Mouse (Mus musculus) liver, embryonic 16.5 days (tissue): Measurements from ENCODE around the gene Rab3il1. TPM values are rescaled to one million over a fixed set of nuclear protein-coding genes. Genes with fewer than 3 reads are reported as not detected.

Experiments
- ATAC-seq: fragments of 200-750 bp; cut with Nextera tagmentation; 2 replicates; pipeline ENCODE4 v1.8.0; 2017; ENCODE audit warnings: low read depth, mild to moderate bottlenecking, moderate number of reproducible peaks, moderate library complexity
- H3K27ac ChIP-seq: fragments of 300-500 bp; sonication (generic); 2 replicates; pipeline ENCODE4 v1.5.1; 2014; ENCODE audit warnings: mild to moderate bottlenecking, low read length
- H3K27me3 ChIP-seq: fragments of 300-500 bp; sonication (generic); 2 replicates; pipeline ENCODE4 v1.6.1; 2014; ENCODE audit warnings: low read depth, low read length, mixed read lengths; ENCODE audit not compliant: control insufficient read depth, insufficient read depth
- H3K36me3 ChIP-seq: fragments of 300-500 bp; sonication (generic); 2 replicates; pipeline ENCODE4 v1.6.1; 2014; ENCODE audit warnings: mild to moderate bottlenecking; ENCODE audit not compliant: control insufficient read depth, insufficient read depth
- H3K4me1 ChIP-seq: fragments of 300-500 bp; sonication (generic); 2 replicates; pipeline ENCODE4 v1.6.1; 2014; ENCODE audit warnings: low read depth, low read length, mixed read lengths; ENCODE audit not compliant: control insufficient read depth
- H3K4me2 ChIP-seq: fragments of 300-500 bp; sonication (generic); 2 replicates; pipeline ENCODE4 v1.6.1; 2014; ENCODE audit warnings: low read depth, low read length, mixed read lengths
- H3K4me3 ChIP-seq: fragments of 300-500 bp; sonication (generic); 2 replicates; pipeline ENCODE4 v1.5.1; 2014; ENCODE audit warnings: low read depth, mild to moderate bottlenecking, low read length
- H3K9ac ChIP-seq: fragments of 300-500 bp; sonication (generic); 2 replicates; pipeline ENCODE4 v1.6.1; 2014; ENCODE audit warnings: low read depth, low read length
- H3K9me3 ChIP-seq: fragments of 300-500 bp; sonication (generic); replicated peaks from 2 replicates; pipeline ENCODE4 v1.6.1; 2016; ENCODE audit warnings: low read length; ENCODE audit not compliant: control insufficient read depth
- WGBS: fragments of 180-500 bp; shearing (Covaris S2); extraction: QIAGEN DNeasy Blood & Tissue Kit; methylation state at CpG from one replicate; pipeline ENCODE4 v1.1.7; 2014; ENCODE audit not compliant: insufficient replicate concordance; 5-methylcytosine and 5-hydroxymethylcytosine counted together
- polyA plus RNA-seq: library from polyadenylated mRNA; unstranded; fragments of >200 nt; fragmentation: Nextera tagmentation; extraction: Ambion mirVana; gene quantifications from 2 replicates; pipeline ENCODE4 v1.2.1, GENCODE M21; 2015

The Rab3il1 gene
- polyA plus RNA-seq, 1 experiment from 2014 or later = 248 TPM

- no peaks in the 10 kb centered on the region for H3K27me3 ChIP-seq
- peak overlapping the region; percentile 70; the same call in 1 of the 2 replicates for H3K27ac ChIP-seq
- H3K36me3 ChIP-seq = peaks cover 3% of the 10 kb centered on the region
- H3K4me1 ChIP-seq = peaks cover 17% of the 10 kb centered on the region
- H3K9me3 ChIP-seq = no peaks in the 10 kb centered on the region
- ATAC-seq = no peak
- 72% methylated on average over 9 of the region's 9 CpGs for WGBS
- no peak overlapping the region for H3K4me3 ChIP-seq
- peak overlapping the region; percentile 41; the same call in 1 of the 2 replicates for H3K4me2 ChIP-seq
- H3K9ac ChIP-seq = peak overlapping the region; percentile 1; the same call in 1 of the 2 replicates
Observed at GRCm38 (mm10) chr19:10058876-10059427, 57.5 kb downstream of the Rab3il1 start.

DNA sequence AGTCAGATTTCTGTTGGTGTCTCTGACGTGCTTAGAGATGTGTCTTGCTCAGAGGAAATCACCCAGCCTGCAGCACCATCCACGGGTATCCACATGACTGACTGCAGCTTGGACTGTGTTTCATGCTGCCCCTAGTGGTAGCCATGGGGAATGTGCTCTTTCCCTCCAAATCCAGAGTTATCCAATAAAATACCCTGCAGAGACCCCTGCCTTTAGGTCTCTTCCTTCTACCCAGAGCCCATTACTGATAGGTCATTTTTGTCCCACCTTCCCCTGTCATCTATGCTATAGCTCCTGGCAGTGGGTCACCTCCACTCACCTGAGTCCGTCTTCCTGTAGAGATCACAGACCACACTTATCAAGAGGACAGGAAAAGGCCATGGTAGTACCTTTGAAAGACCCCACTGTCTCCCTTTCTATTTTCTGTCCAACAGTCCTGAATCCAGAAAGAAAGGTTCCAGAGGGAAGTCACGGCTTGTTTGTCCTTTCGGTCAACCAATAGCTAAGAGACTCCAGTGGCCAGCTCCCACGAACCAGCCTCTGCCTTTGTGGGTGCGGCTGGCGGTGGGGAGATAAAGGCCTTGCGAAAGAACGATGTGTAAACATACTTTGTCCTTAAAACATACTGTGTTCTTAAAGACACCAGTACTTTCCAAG is 58.6 kb downstream of the Rab3il1 start:
- peaks cover 20% of the 10 kb centered on the region for H3K4me1 ChIP-seq
- peak overlapping the region; percentile 82 for H3K27ac ChIP-seq
- H3K4me3 ChIP-seq = peak overlapping the region; percentile 8
- H3K36me3 ChIP-seq = peaks cover 3% of the 10 kb centered on the region
- H3K4me2 ChIP-seq = peak overlapping the region; percentile 41
- peak overlapping the region; percentile 4; the same call in 1 of the 2 replicates for H3K9ac ChIP-seq
- ATAC-seq = peak; percentile 75
- 9% methylated on average over 10 of the region's 10 CpGs for WGBS
- H3K9me3 ChIP-seq = no peaks in the 10 kb centered on the region
- no peaks in the 10 kb centered on the region for H3K27me3 ChIP-seq

- peak overlapping the region; percentile 82 for H3K27ac ChIP-seq
- peaks cover 28% of the 10 kb centered on the region for H3K4me1 ChIP-seq
- no peaks in the 10 kb centered on the region for H3K9me3 ChIP-seq
- no peak overlapping the region for H3K4me3 ChIP-seq
- peak overlapping the region; percentile 41; the same call in 1 of the 2 replicates for H3K4me2 ChIP-seq
- peaks cover 3% of the 10 kb centered on the region for H3K36me3 ChIP-seq
- ATAC-seq = peak; percentile 28; the same call in 1 of the 2 replicates
- no peaks in the 10 kb centered on the region for H3K27me3 ChIP-seq
- peak overlapping the region; percentile 17; the same call in 1 of the 2 replicates for H3K9ac ChIP-seq
- WGBS = 13% methylated on average over 8 of the region's 8 CpGs
Observed at GRCm38 (mm10) chr19:10060783-10061590, 59.5 kb downstream of the Rab3il1 start.

- no peaks in the 10 kb centered on the region for H3K27me3 ChIP-seq
- H3K4me3 ChIP-seq = no peak overlapping the region
- no peak for ATAC-seq
- H3K36me3 ChIP-seq = peaks cover 3% of the 10 kb centered on the region
- H3K9me3 ChIP-seq = no peaks in the 10 kb centered on the region
- no peak overlapping the region for H3K9ac ChIP-seq
- 77% methylated on average over 2 of the region's 2 CpGs for WGBS
- H3K4me2 ChIP-seq = no peak overlapping the region
- no peak overlapping the region; the same call in 1 of the 2 replicates for H3K27ac ChIP-seq
- peaks cover 31% of the 10 kb centered on the region for H3K4me1 ChIP-seq
Observed at GRCm38 (mm10) chr19:10061624-10062023, 60.2 kb downstream of the Rab3il1 start.

- 76% methylated on average over 8 of the region's 8 CpGs for WGBS
- Histone ChIP-seq H3K27ac (no peak overlapping the region), H3K4me1 (peaks cover 28% of the 10 kb centered on the region), H3K4me3 (no peak overlapping the region), H3K9ac (no peak overlapping the region), H3K36me3 (peaks cover 3% of the 10 kb centered on the region), H3K27me3 (no peaks in the 10 kb centered on the region), H3K4me2 (no peak overlapping the region), H3K9me3 (no peaks in the 10 kb centered on the region)
- no peak for ATAC-seq
Observed at GRCm38 (mm10) chr19:10062292-10062691, 60.8 kb downstream of the Rab3il1 start.

GRCm38 (mm10) chr19:10062862-10063261 is 61.4 kb downstream of the Rab3il1 start:
- WGBS = 63% methylated on average over 5 of the region's 5 CpGs
- peaks cover 5% of the 10 kb centered on the region for H3K36me3 ChIP-seq

GRCm38 (mm10) chr19:10064173-10065012 is 62.9 kb downstream of the Rab3il1 start:
- Histone ChIP-seq H3K4me1 (peaks cover 28% of the 10 kb centered on the region), H3K27ac (no peak overlapping the region)
- WGBS = 37% methylated on average over 10 of the region's 10 CpGs

More at GRCm38 (mm10) chr19:10062862-10063261, 61.4 kb downstream of the Rab3il1 start:
- Histone ChIP-seq H3K27ac (no peak overlapping the region), H3K27me3 (no peaks in the 10 kb centered on the region), H3K4me3 (no peak overlapping the region), H3K4me2 (no peak overlapping the region), H3K4me1 (peaks cover 28% of the 10 kb centered on the region), H3K9me3 (no peaks in the 10 kb centered on the region), H3K9ac (no peak overlapping the region)
- no peak for ATAC-seq

DNA sequence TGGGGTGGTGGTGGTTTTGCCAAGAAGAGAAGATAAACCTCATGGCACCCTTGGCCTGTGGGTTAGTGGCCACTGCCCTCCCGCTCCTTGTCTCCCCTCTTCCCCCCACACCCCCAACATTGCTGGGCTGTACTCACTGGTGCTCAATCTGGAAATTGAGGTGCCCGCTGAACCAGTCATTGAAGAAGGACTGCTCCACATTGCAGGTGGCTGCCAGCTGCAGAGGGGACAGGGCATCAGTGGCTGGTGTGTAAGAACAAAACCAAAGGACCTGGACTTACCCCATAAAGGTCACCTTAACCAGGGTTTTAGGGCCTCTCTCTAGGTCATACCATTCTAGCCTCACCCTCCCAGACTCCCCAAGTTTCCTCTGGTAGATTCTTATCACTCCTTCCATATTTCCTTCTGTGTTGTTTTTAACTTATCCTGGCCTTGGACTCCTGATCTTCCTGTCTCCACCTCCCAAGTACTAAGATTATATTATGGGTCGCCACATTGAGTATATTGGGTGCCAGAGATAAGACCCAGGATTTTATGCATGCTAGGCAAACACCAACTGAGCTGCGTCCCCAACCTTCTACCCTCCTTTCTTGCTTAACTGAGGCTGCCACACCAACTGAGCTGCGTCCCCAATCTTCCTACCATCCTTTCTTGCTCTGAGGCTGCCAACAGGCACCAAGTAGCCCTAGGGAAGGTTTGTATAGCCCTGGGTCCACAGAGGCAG is 64.2 kb downstream of the Rab3il1 start:
- Histone ChIP-seq H3K4me2 (no peak overlapping the region), H3K36me3 (peaks cover 11% of the 10 kb centered on the region), H3K9me3 (no peaks in the 10 kb centered on the region), H3K4me1 (peaks cover 20% of the 10 kb centered on the region), H3K4me3 (no peak overlapping the region), H3K27me3 (no peaks in the 10 kb centered on the region), H3K27ac (no peak overlapping the region), H3K9ac (no peak overlapping the region)
- ATAC-seq = peak; percentile 14; the same call in 1 of the 2 replicates
- WGBS = 37% methylated on average over 5 of the region's 5 CpGs

More at GRCm38 (mm10) chr19:10064173-10065012, 62.9 kb downstream of the Rab3il1 start:
- ATAC-seq = no peak
- Histone ChIP-seq H3K27me3 (no peaks in the 10 kb centered on the region), H3K9me3 (no peaks in the 10 kb centered on the region), H3K9ac (no peak overlapping the region), H3K36me3 (peaks cover 7% of the 10 kb centered on the region), H3K4me2 (no peak overlapping the region), H3K4me3 (no peak overlapping the region)
